Mouse (Mus musculus): ENCODE data around the gene Syt3.
A peak's percentile ranks its signal among the peaks of the same experiment; 100 is the strongest.

The Syt3 gene

GRCm38 (mm10) chr7:44405346-44406014 is 21.6 kb downstream of the Syt3 start:
- peak; percentile 90 for DNase-seq (ENCODE audit: low spot score)

GRCm38 (mm10) chr7:44406015-44406355 is 22.1 kb downstream of the Syt3 start:
- DNase-seq (ENCODE audit: low spot score): no peak

GRCm38 (mm10) chr7:44411144-44411543 is 27.2 kb downstream of the Syt3 start:
- no peak for DNase-seq (ENCODE audit: low spot score)

- no peak for DNase-seq (ENCODE audit: low spot score)
Observed at GRCm38 (mm10) chr7:44413307-44413706, 29.4 kb downstream of the Syt3 start.

- DNase-seq (ENCODE audit: low spot score): no peak
Observed at GRCm38 (mm10) chr7:44427666-44428065, 43.8 kb downstream of the Syt3 start.

GRCm38 (mm10) chr7:44428171-44428950 is 44.5 kb downstream of the Syt3 start:
- no peak for DNase-seq (ENCODE audit: low spot score)

GRCm38 (mm10) chr7:44428968-44429521 is 45.1 kb downstream of the Syt3 start, which contains the start of gene Lrrc4b:
Gene Lrrc4b, plus strand, starts transcription at chr7:44429018.
- DNase-seq (ENCODE audit: low spot score): no peak

GRCm38 (mm10) chr7:44429534-44430488 is 45.9 kb downstream of the Syt3 start:
- no peak for DNase-seq (ENCODE audit: low spot score)

- DNase-seq (ENCODE audit: low spot score): no peak
Observed at GRCm38 (mm10) chr7:44432550-44432949, 48.6 kb downstream of the Syt3 start.

GRCm38 (mm10) chr7:44433371-44433770 is 49.5 kb downstream of the Syt3 start:
- DNase-seq (ENCODE audit: low spot score): no peak

- no peak for DNase-seq (ENCODE audit: low spot score)
Observed at GRCm38 (mm10) chr7:44434089-44434488, 50.2 kb downstream of the Syt3 start.

GRCm38 (mm10) chr7:44435796-44436195 is 51.9 kb downstream of the Syt3 start:
- no peak for DNase-seq (ENCODE audit: low spot score)

GRCm38 (mm10) chr7:44436267-44436666 is 52.4 kb downstream of the Syt3 start:
- DNase-seq (ENCODE audit: low spot score): no peak

- no peak for DNase-seq (ENCODE audit: low spot score)
Observed at GRCm38 (mm10) chr7:44437188-44437587, 53.3 kb downstream of the Syt3 start.

GRCm38 (mm10) chr7:44437933-44438332 is 54.0 kb downstream of the Syt3 start:
- no peak for DNase-seq (ENCODE audit: low spot score)

GRCm38 (mm10) chr7:44439696-44440095 is 55.8 kb downstream of the Syt3 start:
- DNase-seq (ENCODE audit: low spot score): no peak

- DNase-seq (ENCODE audit: low spot score): no peak
Observed at GRCm38 (mm10) chr7:44440479-44440878, 56.6 kb downstream of the Syt3 start.

GRCm38 (mm10) chr7:44441180-44441579 is 57.3 kb downstream of the Syt3 start:
- DNase-seq (ENCODE audit: low spot score): no peak

- DNase-seq (ENCODE audit: low spot score): no peak
Observed at GRCm38 (mm10) chr7:44441648-44442109, 57.8 kb downstream of the Syt3 start.

GRCm38 (mm10) chr7:44442407-44442821 is 58.5 kb downstream of the Syt3 start:
- DNase-seq (ENCODE audit: low spot score): no peak

- no peak for DNase-seq (ENCODE audit: low spot score)
Observed at GRCm38 (mm10) chr7:44443268-44444173, 59.6 kb downstream of the Syt3 start.

Data from T-cell, adult 2 months (primary cell).